Mouse (Mus musculus): ENCODE results near the gene Akap13. TPM values are rescaled to one million over a fixed set of nuclear protein-coding genes. Genes with fewer than 3 reads are reported as not detected.

Akap13 gene
- polyA plus RNA-seq, 1 experiment: 107 TPM

DNA sequence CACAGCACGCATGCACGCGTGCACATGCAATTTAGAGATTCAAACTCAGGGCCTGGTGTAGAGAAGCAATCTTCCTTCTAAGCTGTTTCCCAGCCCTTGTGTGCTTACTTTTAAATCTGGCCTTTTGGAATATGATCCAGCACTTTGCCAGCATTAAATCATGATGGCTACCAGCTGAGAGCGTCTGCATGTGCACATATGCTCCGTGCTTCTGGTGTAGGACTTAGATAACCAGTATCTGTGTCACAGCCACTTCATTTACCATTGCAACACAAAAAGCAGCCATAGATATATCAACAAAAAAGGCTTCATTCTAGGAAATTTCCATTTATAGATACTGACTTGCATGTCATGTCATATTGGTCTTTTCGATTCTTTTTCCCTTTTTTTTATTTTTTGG lies 249.5 kb downstream of the Akap13 start:
- 79% methylated on average over 6 of the region's 6 CpGs for WGBS
- Histone ChIP-seq H3K27ac (ENCODE audit: control insufficient read depth, insufficient read depth, low read depth, low read length, poor library complexity) (no peak overlapping the region), H3K4me1 (ENCODE audit: control insufficient read depth, insufficient read depth, low read length) (peaks cover 3% of the 10 kb centered on the region; the same call in 1 of the 2 replicates), H3K4me3 (replicated peaks; ENCODE audit: control insufficient read depth, low read depth, low read length) (no peak overlapping the region)
- TF ChIP-seq CTCF (IDR thresholded peaks at IDR 0.05; ENCODE audit: control insufficient read depth, insufficient read depth, low read length) (no peak), POLR2A (IDR thresholded peaks at IDR 0.05; ENCODE audit: borderline replicate concordance, control insufficient read depth, low read depth, low read length) (no peak)

DNA sequence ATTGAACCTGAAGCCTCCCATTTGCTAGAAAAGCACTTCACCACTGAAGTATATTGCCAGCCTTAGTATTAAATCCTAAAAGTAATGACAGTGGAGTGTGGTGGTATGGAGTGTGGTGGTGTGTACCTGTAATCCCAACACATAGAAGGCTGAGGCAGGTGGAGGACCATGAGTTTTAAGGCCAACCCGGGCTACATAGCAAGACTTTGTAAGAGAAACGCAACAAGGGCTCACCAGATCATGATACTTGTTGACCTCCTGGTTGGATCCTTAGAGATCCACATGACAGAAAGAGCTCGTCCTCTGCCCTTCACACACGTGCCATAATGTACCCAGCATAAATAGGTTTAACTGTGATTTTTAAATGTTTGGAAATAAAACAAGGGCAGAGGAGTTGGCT lies 254.6 kb downstream of the Akap13 start:
- Histone ChIP-seq H3K4me1 (ENCODE audit: control insufficient read depth, insufficient read depth, low read length) (peaks cover 1% of the 10 kb centered on the region; the same call in 1 of the 2 replicates), H3K27ac (ENCODE audit: control insufficient read depth, insufficient read depth, low read depth, low read length, poor library complexity) (no peak overlapping the region)
- 91% methylated on average over 4 of the region's 4 CpGs for WGBS

GRCm38 (mm10) chr7:75710920-75711319 lies 255.6 kb downstream of the Akap13 start:
- 91% methylated on average over 6 of the region's 6 CpGs for WGBS
- no peak for TF ChIP-seq POLR2A (IDR thresholded peaks at IDR 0.05; ENCODE audit: borderline replicate concordance, control insufficient read depth, low read depth, low read length)
- no peak for TF ChIP-seq CTCF (IDR thresholded peaks at IDR 0.05; ENCODE audit: control insufficient read depth, insufficient read depth, low read length)
- peaks cover 1% of the 10 kb centered on the region; the same call in 1 of the 2 replicates for H3K4me1 ChIP-seq (ENCODE audit: control insufficient read depth, insufficient read depth, low read length)

More for the DNA sequence above, 254.6 kb downstream of the Akap13 start:
- TF ChIP-seq POLR2A (IDR thresholded peaks at IDR 0.05; ENCODE audit: borderline replicate concordance, control insufficient read depth, low read depth, low read length): no peak
- no peak for TF ChIP-seq CTCF (IDR thresholded peaks at IDR 0.05; ENCODE audit: control insufficient read depth, insufficient read depth, low read length)
- no peak overlapping the region for H3K4me3 ChIP-seq (replicated peaks; ENCODE audit: control insufficient read depth, low read depth, low read length)

DNA sequence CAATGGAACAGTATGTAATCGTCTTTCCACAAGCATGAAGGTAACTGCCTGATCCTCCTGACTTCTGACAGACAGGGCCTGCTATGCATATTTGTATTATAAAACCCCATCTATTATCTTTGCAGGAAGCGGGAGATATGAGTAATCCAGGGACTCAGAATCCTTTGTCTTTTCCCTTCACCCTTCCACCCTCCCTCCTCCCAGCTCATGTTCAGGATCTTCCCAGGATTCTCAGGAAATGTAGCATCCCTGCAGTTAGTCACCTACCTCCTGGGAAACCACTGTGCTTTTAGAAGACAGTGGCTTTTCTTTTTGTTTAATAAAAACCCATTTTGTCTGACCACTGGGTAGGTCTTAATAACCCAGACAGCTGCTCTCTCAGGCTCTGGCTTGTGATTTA lies 256.1 kb downstream of the Akap13 start:
- no peak overlapping the region for H3K27ac ChIP-seq (ENCODE audit: control insufficient read depth, insufficient read depth, low read depth, low read length, poor library complexity)
- no peaks in the 10 kb centered on the region; the same call in 1 of the 2 replicates for H3K4me1 ChIP-seq (ENCODE audit: control insufficient read depth, insufficient read depth, low read length)
- WGBS: 81% methylated on average over 2 of the region's 2 CpGs
- TF ChIP-seq POLR2A (IDR thresholded peaks at IDR 0.05; ENCODE audit: borderline replicate concordance, control insufficient read depth, low read depth, low read length): no peak
- H3K4me3 ChIP-seq (replicated peaks; ENCODE audit: control insufficient read depth, low read depth, low read length): no peak overlapping the region

More at GRCm38 (mm10) chr7:75710920-75711319, 255.6 kb downstream of the Akap13 start:
- no peak overlapping the region for H3K4me3 ChIP-seq (replicated peaks; ENCODE audit: control insufficient read depth, low read depth, low read length)
- H3K27ac ChIP-seq (ENCODE audit: control insufficient read depth, insufficient read depth, low read depth, low read length, poor library complexity): no peak overlapping the region

DNA sequence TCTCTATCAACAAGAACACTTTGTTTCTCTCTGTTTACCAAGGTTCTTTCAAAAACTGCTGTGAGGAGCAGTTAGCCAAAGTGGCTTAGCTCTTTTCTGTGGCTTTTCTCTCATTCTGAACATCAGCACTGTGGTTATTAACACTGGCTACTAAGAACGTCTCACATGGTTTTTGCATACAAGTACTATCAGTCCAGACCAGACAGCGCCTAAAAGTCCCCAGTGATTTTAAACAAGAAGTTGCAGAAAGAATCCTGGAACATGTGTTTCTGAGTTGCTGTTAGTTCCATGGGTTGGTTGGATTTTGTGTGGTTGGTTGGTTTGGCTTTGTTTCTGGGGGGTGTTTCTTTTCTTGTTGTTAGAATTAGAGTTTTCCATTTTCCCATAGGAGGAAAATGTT lies 257.5 kb downstream of the Akap13 start:
- 36% methylated on average over 2 of the region's 2 CpGs for WGBS
- H3K4me3 ChIP-seq (replicated peaks; ENCODE audit: control insufficient read depth, low read depth, low read length): no peak overlapping the region
- H3K27ac ChIP-seq (ENCODE audit: control insufficient read depth, insufficient read depth, low read depth, low read length, poor library complexity): no peak overlapping the region
- no peak for TF ChIP-seq CTCF (IDR thresholded peaks at IDR 0.05; ENCODE audit: control insufficient read depth, insufficient read depth, low read length)
- no peak for TF ChIP-seq POLR2A (IDR thresholded peaks at IDR 0.05; ENCODE audit: borderline replicate concordance, control insufficient read depth, low read depth, low read length)
- H3K4me1 ChIP-seq (ENCODE audit: control insufficient read depth, insufficient read depth, low read length): no peaks in the 10 kb centered on the region; the same call in 1 of the 2 replicates

GRCm38 (mm10) chr7:75713959-75714358 lies 258.6 kb downstream of the Akap13 start:
- 60% methylated on average over 5 of the region's 5 CpGs for WGBS
- Histone ChIP-seq H3K4me3 (replicated peaks; ENCODE audit: control insufficient read depth, low read depth, low read length) (no peak overlapping the region), H3K4me1 (ENCODE audit: control insufficient read depth, insufficient read depth, low read length) (no peaks in the 10 kb centered on the region; the same call in 1 of the 2 replicates), H3K27ac (ENCODE audit: control insufficient read depth, insufficient read depth, low read depth, low read length, poor library complexity) (no peak overlapping the region)
- TF ChIP-seq POLR2A (IDR thresholded peaks at IDR 0.05; ENCODE audit: borderline replicate concordance, control insufficient read depth, low read depth, low read length) (no peak), CTCF (IDR thresholded peaks at IDR 0.05; ENCODE audit: control insufficient read depth, insufficient read depth, low read length) (no peak)

- no peak overlapping the region for H3K4me3 ChIP-seq (replicated peaks; ENCODE audit: control insufficient read depth, low read depth, low read length)
- no peak for TF ChIP-seq CTCF (IDR thresholded peaks at IDR 0.05; ENCODE audit: control insufficient read depth, insufficient read depth, low read length)
- no peak for TF ChIP-seq POLR2A (IDR thresholded peaks at IDR 0.05; ENCODE audit: borderline replicate concordance, control insufficient read depth, low read depth, low read length)
- H3K4me1 ChIP-seq (ENCODE audit: control insufficient read depth, insufficient read depth, low read length): no peaks in the 10 kb centered on the region; the same call in 1 of the 2 replicates
- no peak overlapping the region for H3K27ac ChIP-seq (ENCODE audit: control insufficient read depth, insufficient read depth, low read depth, low read length, poor library complexity)
- WGBS: 79% methylated on average over 4 of the region's 4 CpGs
These were observed 259.7 kb downstream of the Akap13 start for GRCm38 (mm10) chr7:75715026-75715425.

DNA sequence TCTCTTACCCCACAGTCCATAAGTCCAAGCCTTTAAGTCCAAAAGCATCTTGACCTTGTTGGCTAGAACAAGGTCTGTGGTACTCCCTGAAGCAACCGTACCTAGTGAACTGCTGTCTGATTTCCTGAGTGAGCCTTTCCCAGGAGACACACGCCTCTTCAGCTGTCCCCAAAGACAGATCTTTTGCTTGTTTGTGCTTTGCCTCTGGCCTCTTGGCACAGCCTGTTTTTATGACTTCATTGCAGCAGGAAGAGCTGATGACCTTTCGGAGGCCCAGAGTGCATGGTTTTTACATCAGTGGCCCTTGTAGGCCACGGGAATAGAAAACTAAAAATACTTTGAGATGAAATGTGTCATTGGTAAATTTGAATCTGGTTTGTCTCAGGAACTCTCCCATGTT lies 260.6 kb downstream of the Akap13 start:
- WGBS: 53% methylated on average over 4 of the region's 4 CpGs
- no peaks in the 10 kb centered on the region; the same call in 1 of the 2 replicates for H3K4me1 ChIP-seq (ENCODE audit: control insufficient read depth, insufficient read depth, low read length)
- no peak for TF ChIP-seq CTCF (IDR thresholded peaks at IDR 0.05; ENCODE audit: control insufficient read depth, insufficient read depth, low read length)
- no peak for TF ChIP-seq POLR2A (IDR thresholded peaks at IDR 0.05; ENCODE audit: borderline replicate concordance, control insufficient read depth, low read depth, low read length)
- H3K27ac ChIP-seq (ENCODE audit: control insufficient read depth, insufficient read depth, low read depth, low read length, poor library complexity): no peak overlapping the region
- no peak overlapping the region for H3K4me3 ChIP-seq (replicated peaks; ENCODE audit: control insufficient read depth, low read depth, low read length)

GRCm38 (mm10) chr7:75717349-75717748 lies 262.0 kb downstream of the Akap13 start:
- H3K4me1 ChIP-seq (ENCODE audit: control insufficient read depth, insufficient read depth, low read length): no peaks in the 10 kb centered on the region; the same call in 1 of the 2 replicates
- no peak for TF ChIP-seq POLR2A (IDR thresholded peaks at IDR 0.05; ENCODE audit: borderline replicate concordance, control insufficient read depth, low read depth, low read length)
- TF ChIP-seq CTCF (IDR thresholded peaks at IDR 0.05; ENCODE audit: control insufficient read depth, insufficient read depth, low read length): no peak
- H3K4me3 ChIP-seq (replicated peaks; ENCODE audit: control insufficient read depth, low read depth, low read length): no peak overlapping the region
- no peak overlapping the region for H3K27ac ChIP-seq (ENCODE audit: control insufficient read depth, insufficient read depth, low read depth, low read length, poor library complexity)

All from bone marrow, adult 2 months (tissue).